Mouse (Mus musculus) cerebral cortex, adult 2 months (tissue): ENCODE results near the gene Zfp213.

Experiments
- WGBS: fragments of 180-500 bp; shearing (Covaris S2); methylation state at CpG from one replicate; pipeline ENCODE4 v1.1.7; 2018; 5-methylcytosine and 5-hydroxymethylcytosine counted together

Gene Zfp213

GRCm38 (mm10) chr17:23543325-23543724, 20.7 kb downstream of the Zfp213 start:
- WGBS: 66% methylated on average over 5 of the region's 5 CpGs

GRCm38 (mm10) chr17:23542835-23543234, 21.2 kb downstream of the Zfp213 start:
- 50% methylated on average over 4 of the region's 4 CpGs for WGBS

GRCm38 (mm10) chr17:23542004-23542720, 21.9 kb downstream of the Zfp213 start:
- 33% methylated on average over 12 of the region's 12 CpGs for WGBS

- WGBS: 35% methylated on average over 31 of the region's 31 CpGs
Observed at GRCm38 (mm10) chr17:23540605-23541475, 23.2 kb downstream of the Zfp213 start.

GRCm38 (mm10) chr17:23540106-23540505, 23.9 kb downstream of the Zfp213 start:
- 49% methylated on average over 3 of the region's 3 CpGs for WGBS

GRCm38 (mm10) chr17:23539608-23540007, 24.4 kb downstream of the Zfp213 start:
- WGBS: 94% methylated on average over 5 of the region's 5 CpGs

- WGBS: 12% methylated on average over 21 of the region's 21 CpGs
Observed at GRCm38 (mm10) chr17:23538299-23539015, 25.6 kb downstream of the Zfp213 start.

GRCm38 (mm10) chr17:23537554-23538255, 26.3 kb downstream of the Zfp213 start:
- 8% methylated on average over 27 of the region's 27 CpGs for WGBS

GRCm38 (mm10) chr17:23535046-23535788, 28.8 kb downstream of the Zfp213 start:
- WGBS: 4% methylated on average over 17 of the region's 29 CpGs

- WGBS: 8% methylated on average over 11 of the region's 23 CpGs
Observed at GRCm38 (mm10) chr17:23533591-23534490, 30.2 kb downstream of the Zfp213 start.

GRCm38 (mm10) chr17:23531408-23531807, 32.6 kb downstream of the Zfp213 start:
- 24% methylated on average over 1 of the region's 1 CpGs for WGBS

GRCm38 (mm10) chr17:23522941-23523732, 40.9 kb downstream of the Zfp213 start:
- 77% methylated on average over 30 of the region's 30 CpGs for WGBS

- 75% methylated on average over 2 of the region's 2 CpGs for WGBS
Observed at GRCm38 (mm10) chr17:23518701-23519423, 45.2 kb downstream of the Zfp213 start.
